Mouse (Mus musculus) embryonic facial prominence, embryonic 10.5 days (tissue): ENCODE results near the gene Nars2. TPM values are rescaled to one million over a fixed set of nuclear protein-coding genes. Genes with fewer than 3 reads are reported as not detected.
A peak's percentile ranks its signal among the peaks of the same experiment; 100 is the strongest.
"Not testable (repeated sequence)": the region's sequence is repeated elsewhere in the genome, so short reads cannot be mapped to it uniquely, and the experiment has no call there.

ENCODE experiments used
- DNase-seq: peaks from one replicate; pipeline ENCODE4 v3.0.0-alpha.2; 2017; ENCODE audit warnings: low spot score
- H3K27ac ChIP-seq: fragments of 300-500 bp; sonication (generic); replicated peaks from 2 replicates; pipeline ENCODE4 v1.5.1; 2016; ENCODE audit warnings: mild to moderate bottlenecking
- H3K27me3 ChIP-seq: fragments of 300-500 bp; sonication (generic); replicated peaks from 2 replicates; pipeline ENCODE4 v1.6.1; 2016; ENCODE audit warnings: low read depth, mild to moderate bottlenecking; ENCODE audit not compliant: poor library complexity, severe bottlenecking
- H3K36me3 ChIP-seq: fragments of 300-500 bp; sonication (generic); replicated peaks from 2 replicates; pipeline ENCODE4 v1.6.1; 2016; ENCODE audit warnings: mild to moderate bottlenecking, moderate library complexity
- H3K4me1 ChIP-seq: fragments of 300-500 bp; sonication (generic); 2 replicates; pipeline ENCODE4 v1.6.1; 2016
- H3K4me3 ChIP-seq: fragments of 300-500 bp; sonication (generic); 2 replicates; pipeline ENCODE4 v1.5.1; 2016; ENCODE audit warnings: mild to moderate bottlenecking, moderate library complexity
- H3K9me3 ChIP-seq: fragments of 300-500 bp; sonication (generic); 2 replicates; pipeline ENCODE4 v1.6.1; 2016; ENCODE audit warnings: mild to moderate bottlenecking
- WGBS: fragments of 180-500 bp; shearing (Covaris S2); methylation state at CpG from one replicate; pipeline ENCODE4 v1.1.7; 2016; 5-methylcytosine and 5-hydroxymethylcytosine counted together
- polyA plus RNA-seq: library from polyadenylated mRNA; unstranded; fragments of >200 nt; fragmentation: Nextera tagmentation; extraction: Ambion mirVana; gene quantifications from 2 replicates; pipeline ENCODE4 v1.2.1, GENCODE M21; 2016

The Nars2 gene
- polyA plus RNA-seq, 1 experiment from 2014 or later: 26.3 TPM

DNA sequence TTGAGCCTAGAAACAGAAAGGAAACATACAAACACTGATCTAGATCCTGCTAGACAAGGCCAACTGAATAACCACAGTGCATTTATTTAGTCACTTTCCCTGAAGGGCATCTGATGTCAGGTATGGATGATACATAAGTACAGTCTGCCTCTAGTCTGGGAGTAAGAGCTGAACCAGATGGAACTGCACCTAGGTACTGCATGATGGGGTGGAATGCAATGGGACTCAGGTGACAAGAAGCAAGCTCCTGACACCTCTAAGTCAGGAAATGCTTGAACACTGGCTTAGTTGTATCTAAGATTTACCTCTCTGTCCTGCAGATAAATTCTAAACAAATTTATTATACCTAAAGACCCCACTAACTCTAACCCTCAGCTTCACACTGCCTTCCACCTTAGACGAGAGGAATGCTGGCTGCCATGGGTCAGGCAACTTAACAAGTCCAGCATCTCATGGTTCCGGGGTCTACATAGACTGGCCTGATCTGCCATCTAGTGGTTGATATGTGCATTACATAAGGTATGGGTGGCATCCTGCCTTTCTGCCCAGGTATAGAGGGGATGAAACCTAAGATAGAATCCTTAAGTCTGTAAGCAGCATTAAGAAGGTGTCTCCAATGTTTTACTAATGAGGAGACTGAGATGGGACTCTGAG lies 35.7 kb upstream of the Nars2 start:
- 2% methylated on average over 2 of the region's 2 CpGs for WGBS
- peaks cover 37% of the 10 kb centered on the region for H3K4me1 ChIP-seq
- DNase-seq: peak; percentile 67
- H3K4me3 ChIP-seq: no peak overlapping the region
- no peak overlapping the region for H3K27ac ChIP-seq
- H3K27me3 ChIP-seq: 0 out of 2 replicates have a peak, but pooled peaks cover 5% of the 10 kb centered on the region
- H3K36me3 ChIP-seq: no peaks in the 10 kb centered on the region
- no peaks in the 10 kb centered on the region for H3K9me3 ChIP-seq

DNA sequence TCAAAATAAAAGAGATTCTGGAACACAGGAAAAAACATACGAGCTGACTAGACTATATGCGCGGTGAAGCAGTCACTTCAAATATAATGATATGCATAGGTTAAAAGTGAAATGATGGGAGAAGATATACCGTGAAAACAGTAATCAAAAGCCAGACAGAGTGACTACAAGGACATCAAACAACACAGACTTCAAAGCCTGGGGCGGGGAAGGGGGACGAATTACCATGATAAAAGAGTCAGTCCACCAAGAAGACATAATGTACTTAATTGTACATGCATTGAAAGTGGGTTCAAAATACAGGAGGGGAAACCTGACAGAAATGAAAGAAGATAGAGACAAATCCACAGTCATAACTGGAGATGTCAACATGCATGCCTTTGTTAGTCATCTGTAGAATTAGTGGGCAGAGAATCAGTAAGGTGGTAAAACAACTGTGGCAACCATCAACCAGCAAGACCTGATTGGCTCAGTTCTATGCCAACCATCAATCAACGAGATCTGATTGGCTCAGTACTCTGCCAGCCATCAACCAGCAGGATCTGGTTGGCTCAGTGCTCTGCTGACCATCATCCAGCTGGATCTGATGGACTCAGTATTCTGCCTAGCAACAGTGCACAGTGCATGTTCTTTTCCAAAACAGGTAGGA lies 30.7 kb upstream of the Nars2 start:
- WGBS: 80% methylated on average over 7 of the region's 7 CpGs
- Histone ChIP-seq H3K4me1 (no peaks in the 10 kb centered on the region), H3K27me3 (no peaks in the 10 kb centered on the region), H3K4me3 (no peak overlapping the region), H3K27ac (no peak overlapping the region), H3K9me3 (no peaks in the 10 kb centered on the region), H3K36me3 (no peaks in the 10 kb centered on the region)
- DNase-seq: no peak

DNA sequence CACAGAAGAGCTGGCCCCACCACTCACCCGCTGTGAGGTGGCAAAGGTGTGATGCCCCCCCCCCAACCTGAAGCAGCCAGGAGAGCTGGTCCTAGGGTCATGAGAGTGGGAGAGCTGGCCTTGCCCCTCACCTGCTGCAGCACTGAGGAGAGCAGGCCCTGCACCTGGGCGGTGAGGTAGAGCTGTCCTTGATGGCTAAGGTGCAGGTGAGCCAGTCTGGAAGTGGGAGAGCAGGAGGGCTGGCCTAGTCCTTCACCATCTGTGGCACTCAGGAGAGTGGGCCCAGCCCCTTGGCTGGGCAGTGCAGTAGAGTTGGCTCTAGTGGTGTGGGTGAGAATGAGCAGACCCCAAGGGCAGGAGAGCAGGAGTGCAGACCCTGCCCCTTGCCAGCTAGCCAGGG lies 28.4 kb upstream of the Nars2 start:
- H3K4me3 ChIP-seq: no peak overlapping the region
- no peaks in the 10 kb centered on the region for H3K36me3 ChIP-seq
- H3K27me3 ChIP-seq: no peaks in the 10 kb centered on the region
- WGBS: 85% methylated on average over 2 of the region's 2 CpGs
- no peaks in the 10 kb centered on the region for H3K4me1 ChIP-seq
- DNase-seq: no peak
- no peak overlapping the region for H3K27ac ChIP-seq
- no peaks in the 10 kb centered on the region for H3K9me3 ChIP-seq

DNA sequence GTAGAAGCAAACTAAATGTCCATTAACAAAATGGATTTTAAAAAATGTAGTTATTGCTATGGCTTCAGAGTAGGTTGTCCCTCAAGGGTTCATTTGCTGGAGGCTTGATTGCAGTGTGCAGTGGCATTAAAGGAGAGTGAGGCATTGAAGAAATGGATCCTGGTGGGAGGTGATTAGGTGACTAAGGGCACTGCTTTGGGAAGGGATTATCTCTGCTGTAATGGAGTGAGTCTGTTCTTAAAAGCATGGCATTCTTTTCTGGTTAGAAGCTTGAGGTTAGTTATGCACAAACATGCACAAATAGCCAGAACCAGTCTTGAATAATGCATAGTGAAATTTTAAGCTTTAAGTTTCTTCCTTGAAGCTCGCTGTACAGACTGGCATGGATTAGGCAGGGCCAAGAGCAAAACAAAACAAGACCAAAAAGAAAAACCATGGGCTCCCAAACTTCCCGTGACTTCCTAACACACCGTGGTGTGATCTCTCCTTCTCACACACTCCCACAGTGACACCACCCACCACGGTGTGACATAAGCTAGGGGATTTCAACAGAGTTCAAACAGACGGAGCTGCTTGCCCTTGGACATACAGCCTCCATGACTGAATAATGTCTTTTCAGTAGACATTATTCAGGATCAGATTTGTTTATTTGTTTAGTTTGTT lies 7.5 kb upstream of the Nars2 start:
- 63% methylated on average over 5 of the region's 5 CpGs for WGBS
- no peak overlapping the region for H3K27ac ChIP-seq
- no peaks in the 10 kb centered on the region for H3K36me3 ChIP-seq

DNA sequence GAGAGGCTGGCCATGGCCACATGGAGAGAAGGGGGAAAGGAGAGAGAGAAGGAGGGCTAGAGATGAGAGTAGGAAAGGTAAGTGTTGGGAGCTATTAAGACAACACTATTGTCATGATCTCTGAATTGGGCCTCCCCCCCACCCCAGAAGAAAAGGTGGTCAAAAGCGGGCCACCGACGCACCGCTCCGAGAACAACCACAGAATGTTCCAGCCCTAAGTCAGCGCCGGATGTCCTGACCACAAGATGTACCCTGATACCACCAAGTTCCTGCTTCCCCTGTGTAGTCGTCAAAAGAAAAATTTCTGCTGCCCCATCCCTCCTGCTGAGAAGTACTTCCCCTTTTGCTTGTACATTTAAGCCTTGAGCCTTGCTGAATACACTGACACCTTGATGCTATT lies 4.8 kb upstream of the Nars2 start:
- H3K27me3 ChIP-seq, H3K4me3 ChIP-seq, H3K36me3 ChIP-seq, DNase-seq, H3K4me1 ChIP-seq, H3K9me3 ChIP-seq, H3K27ac ChIP-seq: not testable (repeated sequence)
- 93% methylated on average over 8 of the region's 8 CpGs for WGBS

More for the DNA sequence above, 7.5 kb upstream of the Nars2 start:
- H3K27me3 ChIP-seq: 0 out of 2 replicates have a peak, but pooled peaks cover 4% of the 10 kb centered on the region
- no peak for DNase-seq
- H3K9me3 ChIP-seq: no peaks in the 10 kb centered on the region
- H3K4me1 ChIP-seq: no peaks in the 10 kb centered on the region
- H3K4me3 ChIP-seq: no peak overlapping the region

DNA sequence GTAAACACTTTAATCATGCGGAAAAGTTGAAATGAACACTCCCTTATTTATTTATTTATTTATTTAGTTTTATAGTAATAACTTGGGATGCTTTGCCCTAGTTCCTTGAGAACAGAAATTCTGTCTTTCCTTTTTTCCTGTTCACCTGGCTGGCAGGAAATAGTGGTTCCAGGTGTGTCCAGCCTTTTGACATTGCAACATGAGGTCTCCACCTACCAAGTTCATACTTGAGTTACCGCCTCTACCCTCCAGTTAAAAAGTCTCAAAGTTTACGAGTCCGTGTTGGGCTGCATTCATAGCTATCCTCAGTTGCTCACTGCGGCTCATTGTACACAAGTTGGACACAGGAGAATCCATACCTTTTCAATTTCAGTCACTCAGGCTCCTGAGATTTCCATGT lies 789 bp downstream of the Nars2 start:
- DNase-seq: no peak
- H3K27ac ChIP-seq: peak overlapping the region; percentile 88; the same call in 1 of the 2 replicates
- 40% methylated on average over 5 of the region's 5 CpGs for WGBS

DNA sequence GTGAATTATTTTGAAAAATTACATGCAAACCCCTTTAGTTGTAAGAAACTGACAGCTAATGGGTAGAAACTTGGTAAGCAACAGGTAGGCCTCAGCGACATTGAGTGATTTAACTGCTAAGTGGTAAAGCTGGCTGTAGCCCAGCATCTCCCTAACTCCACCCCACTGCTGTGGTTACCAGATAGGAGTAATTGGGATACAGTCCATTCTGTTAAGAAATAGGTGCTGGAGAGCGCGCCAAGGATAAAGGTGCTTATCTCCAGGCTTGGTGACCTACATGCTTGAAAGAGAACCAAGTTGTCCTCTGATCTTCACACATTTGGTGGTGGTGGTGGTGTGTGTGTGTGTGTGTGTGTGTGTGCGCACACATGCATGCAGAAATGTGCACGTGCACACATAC lies 7.9 kb downstream of the Nars2 start:
- Histone ChIP-seq H3K4me3 (no peak overlapping the region), H3K27ac (no peak overlapping the region), H3K9me3 (no peaks in the 10 kb centered on the region), H3K27me3 (no peaks in the 10 kb centered on the region), H3K4me1 (no peaks in the 10 kb centered on the region), H3K36me3 (peaks cover 71% of the 10 kb centered on the region)
- WGBS: 93% methylated on average over 5 of the region's 5 CpGs
- DNase-seq: no peak

More for the DNA sequence above, 789 bp downstream of the Nars2 start:
- Histone ChIP-seq H3K27me3 (no peaks in the 10 kb centered on the region), H3K4me1 (peaks cover 22% of the 10 kb centered on the region), H3K4me3 (peak overlapping the region; percentile 98), H3K36me3 (peaks cover 11% of the 10 kb centered on the region), H3K9me3 (no peaks in the 10 kb centered on the region)

DNA sequence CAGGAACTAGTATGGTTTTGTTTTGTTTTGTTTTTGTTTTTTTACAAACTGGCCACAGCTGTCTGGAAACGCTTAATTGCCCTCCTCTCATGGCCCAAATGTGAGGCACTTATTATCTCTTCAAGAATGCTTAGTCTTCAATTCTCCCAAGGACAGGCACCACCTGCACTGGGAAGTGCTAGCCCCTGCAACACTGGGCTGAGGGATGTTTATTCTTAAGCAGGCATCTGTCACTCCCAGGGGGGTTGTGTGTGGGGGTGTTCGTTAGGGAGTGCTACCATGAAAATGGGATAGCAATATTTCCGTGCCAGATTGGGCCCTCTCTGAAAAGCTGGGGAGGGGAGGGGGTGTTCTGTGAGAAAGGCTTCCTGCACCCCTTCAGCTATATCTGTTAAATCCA lies 15.9 kb downstream of the Nars2 start:
- H3K27me3 ChIP-seq: no peaks in the 10 kb centered on the region
- 62% methylated on average over 3 of the region's 3 CpGs for WGBS
- no peaks in the 10 kb centered on the region for H3K9me3 ChIP-seq
- no peak for DNase-seq
- no peak overlapping the region for H3K27ac ChIP-seq
- H3K4me3 ChIP-seq: no peak overlapping the region
- peaks cover 5% of the 10 kb centered on the region; the same call in 1 of the 2 replicates for H3K4me1 ChIP-seq
- peaks cover 17% of the 10 kb centered on the region for H3K36me3 ChIP-seq

DNA sequence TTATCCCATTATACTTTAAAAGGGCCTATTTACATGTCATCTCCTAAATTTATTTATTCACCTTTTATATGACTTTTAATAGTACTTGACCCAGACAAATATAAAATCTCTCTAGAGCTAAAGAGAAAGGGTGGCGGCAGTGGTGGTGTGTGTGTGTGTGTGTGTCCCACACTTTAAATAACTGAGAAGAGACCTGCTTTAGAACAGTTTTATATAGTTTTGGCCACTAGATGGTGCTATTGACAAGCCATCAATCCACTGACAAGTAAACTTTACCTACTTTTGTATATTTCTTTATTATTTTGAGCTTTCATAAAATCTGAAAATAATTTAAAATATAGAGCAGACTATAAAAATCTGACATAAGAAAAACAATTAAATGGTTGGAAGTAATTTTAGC lies 19.1 kb downstream of the Nars2 start:
- H3K4me1 ChIP-seq: peaks cover 5% of the 10 kb centered on the region; the same call in 1 of the 2 replicates
- no peak for DNase-seq
- 30% methylated on average over 1 of the region's 1 CpGs for whole genome bisulfite sequencing

DNA sequence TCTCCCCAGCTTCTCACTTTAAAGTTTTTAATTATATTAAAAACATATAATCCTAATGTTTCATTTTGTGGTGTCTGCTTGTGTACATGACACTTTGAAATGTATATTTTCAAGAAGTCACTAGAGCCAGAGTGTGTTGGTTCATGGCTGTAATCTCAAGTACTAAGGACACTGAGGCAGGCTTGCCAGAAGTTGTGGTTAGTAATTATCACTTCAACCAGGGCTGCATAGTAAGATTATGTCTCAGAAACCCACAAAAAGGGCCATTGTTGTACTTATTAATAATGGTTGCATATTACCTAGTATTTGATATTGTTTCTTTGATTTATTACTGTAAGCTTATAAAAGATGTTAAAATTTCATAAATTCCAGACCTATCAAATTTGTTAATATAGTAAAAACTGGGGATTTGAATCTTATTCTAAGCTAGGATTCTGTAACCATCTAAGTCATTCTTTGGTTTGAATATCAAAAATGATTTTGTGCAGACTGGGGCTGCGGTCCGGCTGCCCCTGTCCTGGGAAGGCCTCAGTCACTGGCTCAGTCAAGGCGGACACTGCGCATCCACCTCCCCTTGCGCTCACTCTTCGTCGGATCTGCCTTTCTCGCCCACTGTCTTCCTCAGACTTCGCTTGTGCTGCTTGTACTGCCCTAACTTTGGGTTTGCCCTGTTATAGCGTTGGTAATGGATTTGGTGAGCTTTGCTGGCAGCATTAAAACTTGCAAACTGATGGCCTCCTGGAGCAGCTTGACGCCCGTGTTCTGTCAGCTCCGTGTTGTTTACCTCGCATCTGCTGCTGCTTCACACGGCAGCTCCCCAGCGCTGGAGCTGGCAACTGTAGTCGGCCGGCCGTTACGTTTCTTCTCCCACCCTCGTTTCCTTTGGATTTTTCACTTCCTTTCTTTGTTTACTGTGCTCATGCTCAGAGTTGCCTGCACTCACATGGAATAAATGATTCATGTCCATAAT lies 20.0 kb downstream of the Nars2 start:
- peaks cover 12% of the 10 kb centered on the region for H3K36me3 ChIP-seq
- no peak for DNase-seq
- whole genome bisulfite sequencing: 80% methylated on average over 21 of the region's 21 CpGs
- H3K4me1 ChIP-seq: peaks cover 5% of the 10 kb centered on the region; the same call in 1 of the 2 replicates
- no peaks in the 10 kb centered on the region for H3K27me3 ChIP-seq
- no peak overlapping the region for H3K27ac ChIP-seq
- H3K4me3 ChIP-seq: no peak overlapping the region
- H3K9me3 ChIP-seq: no peaks in the 10 kb centered on the region

More for the DNA sequence above, 19.1 kb downstream of the Nars2 start:
- no peaks in the 10 kb centered on the region for H3K9me3 ChIP-seq
- no peak overlapping the region for H3K27ac ChIP-seq
- H3K36me3 ChIP-seq: peaks cover 8% of the 10 kb centered on the region; the same call in 1 of the 2 replicates
- no peak overlapping the region for H3K4me3 ChIP-seq
- no peaks in the 10 kb centered on the region for H3K27me3 ChIP-seq

DNA sequence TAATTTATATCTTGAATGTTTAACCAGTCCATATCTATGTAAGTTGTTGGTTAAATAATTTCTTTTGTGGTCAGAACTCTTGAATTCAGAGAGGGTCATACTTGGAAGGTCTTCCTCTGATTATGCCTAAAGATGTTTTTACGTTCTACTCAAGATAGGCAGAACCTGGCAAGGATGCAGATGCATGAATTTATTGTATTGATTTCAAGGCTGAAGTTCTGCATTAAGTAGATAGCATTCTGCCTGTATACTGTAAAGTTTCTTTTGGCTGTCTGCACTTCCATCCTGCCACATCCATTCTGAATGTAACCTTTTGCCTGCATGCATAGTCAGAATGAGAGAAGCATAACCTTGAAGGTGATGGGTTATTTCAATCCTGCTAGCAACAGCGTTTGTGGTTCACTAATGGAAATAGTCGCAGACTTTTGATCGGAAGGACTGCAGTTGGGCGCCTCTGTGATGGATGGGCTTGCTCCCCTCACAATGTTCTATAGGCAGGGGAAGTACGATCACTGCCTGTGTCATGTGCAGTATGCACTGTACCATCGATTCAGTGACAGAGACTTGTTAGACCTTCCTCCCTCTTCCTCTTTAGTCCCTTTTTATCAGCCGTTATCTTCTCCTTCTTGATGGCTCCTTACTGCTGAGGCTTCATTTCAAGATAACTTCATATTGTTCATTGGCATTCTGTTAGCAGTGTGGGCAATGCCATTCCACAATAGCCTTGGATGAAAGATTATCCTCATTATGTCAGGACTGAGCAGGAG lies 21.0 kb downstream of the Nars2 start:
- Histone ChIP-seq H3K9me3 (no peaks in the 10 kb centered on the region), H3K4me3 (no peak overlapping the region), H3K4me1 (no peaks in the 10 kb centered on the region), H3K27me3 (no peaks in the 10 kb centered on the region), H3K27ac (no peak overlapping the region), H3K36me3 (peaks cover 12% of the 10 kb centered on the region)
- no peak for DNase-seq
- WGBS: 86% methylated on average over 8 of the region's 8 CpGs
